Mouse (Mus musculus): ENCODE measurements at regions not wholly inside any gene's neighbourhood (a gene's known extent, or its start where the extent isn't known, plus 50 kb on each side); places are given as distances from the start of the nearest gene placed in this dataset.
"Not testable (repeated sequence)": the region's sequence is repeated elsewhere in the genome, so short reads cannot be mapped to it uniquely, and the experiment has no call there.

DNA sequence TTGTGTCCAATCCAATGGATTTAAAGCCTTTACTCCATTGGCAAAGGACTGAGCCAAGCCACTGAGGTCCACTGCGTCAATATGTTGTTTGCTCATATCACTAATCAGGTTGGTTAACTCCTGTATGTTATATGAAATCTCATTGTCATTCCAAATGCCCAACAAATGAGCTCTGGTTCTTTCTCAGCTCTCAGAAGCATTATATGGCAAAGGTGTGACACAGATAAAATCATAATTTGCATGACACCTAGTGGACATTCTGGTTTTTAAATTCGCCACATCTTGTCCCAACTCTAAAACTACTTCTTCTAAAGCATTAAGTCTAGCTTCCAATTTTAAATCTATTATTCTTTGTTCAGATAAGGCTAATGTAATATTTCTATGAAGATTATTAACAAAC lies 1035.1 kb upstream of the Sel1l start:
- CTCF ChIA-PET, result not testable (repeated sequence)

- CTCF ChIA-PET, result not testable (repeated sequence)
These were observed 1034.1 kb upstream of the Sel1l start for GRCm38 (mm10) chr12:92883091-92883490.

- CTCF ChIA-PET, result not testable (repeated sequence)
These were observed 1033.6 kb upstream of the Sel1l start for GRCm38 (mm10) chr12:92882540-92882939.

GRCm38 (mm10) chr12:92873602-92874001 lies 1024.6 kb upstream of the Sel1l start:
- CTCF ChIA-PET, result interaction anchor here (0.7 kb wide), 1 partner anchor 566 kb away, joined by 8 read pairs; no protein-coding TSS in a partner anchor

- CTCF ChIA-PET, result interaction anchor here (0.7 kb wide), 1 partner anchor 290 kb away, joined by 4 read pairs; no protein-coding TSS in a partner anchor
These were observed 1020.4 kb upstream of the Sel1l start for GRCm38 (mm10) chr12:92869336-92869735.

- CTCF ChIA-PET, result no interaction called here
These were observed 974.3 kb upstream of the Sel1l start for GRCm38 (mm10) chr12:92823090-92823786.

DNA sequence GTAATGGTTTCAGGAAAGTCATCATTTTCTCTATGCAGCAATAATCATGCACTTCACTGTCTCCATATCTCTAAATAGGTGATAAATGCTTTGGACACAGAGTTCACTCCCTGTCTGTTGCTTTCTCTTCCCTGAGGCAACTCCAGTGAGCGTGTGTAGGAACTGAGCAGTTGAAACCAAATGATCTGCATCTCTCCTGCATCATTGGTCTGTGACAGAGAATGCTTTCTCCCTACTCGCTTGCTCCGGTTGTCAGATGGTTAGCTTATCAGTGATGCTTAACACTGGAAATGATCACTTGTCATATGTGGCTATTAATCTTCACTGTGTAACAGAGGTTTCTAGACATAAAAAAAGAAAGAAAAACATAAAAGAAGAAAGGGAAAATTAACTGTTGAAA lies 969.7 kb upstream of the Sel1l start:
- CTCF ChIA-PET, result no interaction called here

GRCm38 (mm10) chr12:92801121-92801520 lies 952.2 kb upstream of the Sel1l start:
- CTCF ChIA-PET, result no interaction called here

DNA sequence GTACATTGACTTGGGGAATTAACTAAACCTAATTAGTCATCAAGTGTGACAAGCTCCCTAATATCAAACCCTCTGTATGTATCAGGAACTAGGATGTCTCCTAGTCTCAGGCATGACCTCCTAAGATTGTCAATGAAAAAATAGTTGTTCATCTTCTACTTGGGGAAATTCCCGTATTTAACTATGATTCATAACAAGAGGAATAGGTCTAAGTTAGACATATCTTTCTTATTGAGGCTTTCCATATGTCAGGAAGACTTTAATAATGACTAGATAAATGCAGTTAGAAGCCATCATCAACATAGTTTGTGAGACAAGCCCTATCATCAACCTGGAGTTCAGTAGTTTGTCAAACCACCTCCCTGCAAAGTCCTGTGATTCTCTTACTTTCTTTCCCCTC lies 934.4 kb upstream of the Sel1l start:
- CTCF ChIA-PET, result no interaction called here

DNA sequence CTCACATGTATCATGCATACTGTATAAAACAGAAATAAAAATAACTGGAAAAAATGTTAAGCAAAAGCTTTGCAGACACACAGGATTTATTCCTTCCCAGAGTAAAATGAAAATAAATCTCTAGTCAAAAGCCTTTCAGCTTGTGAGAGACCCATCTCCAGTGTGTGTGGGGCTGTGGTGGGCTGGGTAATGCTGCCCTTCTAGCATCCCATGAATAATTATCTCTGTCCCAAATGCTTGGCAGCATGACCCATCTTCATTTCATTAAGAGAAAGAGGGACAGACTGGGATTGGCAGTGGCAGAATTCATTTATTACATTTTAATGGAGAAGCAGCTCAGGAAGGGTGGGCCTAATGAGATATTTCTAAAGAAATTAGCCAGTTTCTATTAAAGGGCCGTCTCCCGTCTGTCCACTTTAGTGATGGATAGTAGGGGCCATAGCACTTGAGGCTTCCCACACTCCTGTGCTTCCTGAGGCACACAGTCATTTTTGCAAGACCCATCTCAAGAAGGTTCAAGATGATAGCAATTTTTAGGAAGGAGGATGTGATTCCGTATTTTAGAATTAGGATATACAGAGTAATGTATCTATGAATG lies 930.8 kb upstream of the Sel1l start:
- CTCF ChIA-PET, result no interaction called here

DNA sequence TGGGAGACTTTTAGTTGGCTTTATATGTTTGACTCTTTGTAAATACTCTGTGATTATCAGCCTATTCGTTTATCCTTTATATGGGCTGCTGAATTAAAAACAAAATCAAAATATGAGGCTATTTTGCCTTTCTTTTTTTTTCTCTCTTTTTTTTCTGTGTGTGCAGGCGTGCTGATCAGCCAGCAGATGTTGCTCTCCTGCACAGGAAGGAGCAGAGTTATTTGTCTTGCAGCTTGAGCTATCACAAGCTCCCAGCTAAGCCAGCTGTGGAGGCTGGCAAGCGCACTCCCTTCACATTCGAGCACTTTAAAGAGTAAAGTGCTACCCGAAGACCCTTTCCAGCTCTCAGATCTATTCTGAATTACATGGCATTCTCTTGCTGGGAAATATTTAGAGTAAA lies 926.7 kb upstream of the Sel1l start:
- CTCF ChIA-PET, result interaction anchor here (0.6 kb wide), 1 partner anchor 18 kb away, joined by 3 read pairs; no protein-coding TSS in a partner anchor

DNA sequence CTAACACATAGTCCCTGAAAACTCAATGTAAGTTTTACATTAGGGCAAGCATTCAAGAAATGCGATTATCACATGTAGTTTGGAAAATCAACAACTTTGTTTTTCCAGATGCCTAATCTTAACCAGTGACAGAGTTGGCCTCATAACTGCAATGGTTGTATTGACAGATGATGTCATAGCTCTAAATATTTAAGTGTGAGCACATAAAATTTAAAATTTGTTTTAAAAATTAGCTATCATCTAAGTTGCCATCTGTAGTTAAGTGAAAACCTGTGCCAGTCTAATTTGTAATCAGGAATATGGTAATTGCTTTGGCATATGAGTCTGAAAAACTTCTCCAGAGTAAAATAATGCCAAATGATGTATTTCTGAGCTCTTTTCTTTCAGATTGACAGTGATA lies 899.6 kb upstream of the Sel1l start:
- CTCF ChIA-PET, result interaction anchor here (0.7 kb wide), 1 partner anchor 21 kb away, joined by 3 read pairs; no protein-coding TSS in a partner anchor

DNA sequence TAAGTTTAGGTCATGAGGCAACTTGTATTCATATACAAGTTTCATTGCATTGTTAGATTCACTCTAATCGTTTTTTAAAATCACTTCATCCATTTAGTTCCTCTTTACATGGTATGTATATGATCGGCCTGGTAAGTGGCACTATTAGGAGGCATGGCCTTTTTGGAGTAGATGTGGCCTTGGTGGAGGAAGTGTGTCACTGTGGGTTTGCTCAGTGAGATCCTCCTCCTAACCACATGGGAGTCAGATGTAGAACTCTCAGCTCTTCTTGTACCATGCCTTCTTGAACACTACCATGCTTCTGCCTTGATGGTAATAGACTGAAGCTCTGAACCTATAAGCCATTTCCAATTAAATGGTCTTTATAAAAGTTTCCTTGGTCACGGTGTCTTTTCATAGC lies 891.9 kb upstream of the Sel1l start:
- CTCF ChIA-PET, result no interaction called here

DNA sequence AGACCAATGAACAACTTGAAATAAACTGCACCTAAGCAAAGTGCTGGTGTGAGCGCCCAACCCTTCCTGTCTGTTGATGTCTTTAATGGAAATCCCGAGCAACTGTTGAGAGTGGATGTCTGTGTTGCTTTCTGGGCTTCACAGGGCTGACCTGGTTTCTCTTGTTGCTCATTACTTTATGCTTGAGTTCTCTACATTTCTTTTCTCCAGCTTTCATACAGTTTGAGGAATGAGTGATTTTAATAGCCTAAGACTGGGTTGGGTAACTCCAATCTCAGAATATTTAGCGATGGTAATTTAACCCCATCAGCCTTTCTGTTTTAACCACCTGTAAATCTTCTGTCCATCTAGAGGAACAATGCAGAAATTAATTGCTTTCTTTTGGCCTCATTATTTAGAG lies 890.2 kb upstream of the Sel1l start:
- CTCF ChIA-PET, result no interaction called here

DNA sequence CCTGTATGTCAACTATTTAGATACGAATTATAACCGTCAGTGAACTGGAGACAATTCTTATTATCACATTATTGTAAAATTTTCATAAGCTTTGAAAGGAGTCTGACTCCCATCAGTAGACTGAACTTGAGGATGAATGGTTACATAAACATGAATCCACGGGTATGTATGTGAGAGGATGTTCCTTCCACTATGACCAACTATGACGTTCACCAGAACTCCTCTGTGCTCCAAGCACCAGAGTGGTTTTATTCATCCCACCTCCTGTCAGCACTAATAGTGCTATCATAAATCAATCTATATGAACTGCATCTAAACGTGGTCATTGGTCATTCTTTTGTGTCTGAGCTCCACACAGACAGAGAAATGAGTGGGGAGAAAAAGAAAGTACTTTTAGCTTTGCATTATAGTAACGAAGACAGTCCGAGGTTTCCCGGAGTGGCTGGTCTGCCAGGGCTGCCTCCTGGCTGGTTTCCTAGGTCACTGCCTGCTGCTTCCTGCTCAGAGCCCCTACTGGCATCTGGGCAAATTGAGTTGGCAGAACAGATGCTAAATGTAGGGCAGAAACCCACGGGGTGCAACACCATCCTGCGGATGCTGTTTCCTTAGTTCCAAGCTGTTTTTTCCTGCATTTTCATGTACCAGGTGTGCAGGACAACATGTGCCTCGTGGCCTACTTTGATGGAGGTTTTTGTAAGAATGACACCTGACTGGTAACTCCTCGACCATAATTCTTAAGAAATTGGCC lies 888.8 kb upstream of the Sel1l start:
- CTCF ChIA-PET, result interaction anchor here (0.7 kb wide), 1 partner anchor 31 kb away, joined by 6 read pairs; no protein-coding TSS in a partner anchor

DNA sequence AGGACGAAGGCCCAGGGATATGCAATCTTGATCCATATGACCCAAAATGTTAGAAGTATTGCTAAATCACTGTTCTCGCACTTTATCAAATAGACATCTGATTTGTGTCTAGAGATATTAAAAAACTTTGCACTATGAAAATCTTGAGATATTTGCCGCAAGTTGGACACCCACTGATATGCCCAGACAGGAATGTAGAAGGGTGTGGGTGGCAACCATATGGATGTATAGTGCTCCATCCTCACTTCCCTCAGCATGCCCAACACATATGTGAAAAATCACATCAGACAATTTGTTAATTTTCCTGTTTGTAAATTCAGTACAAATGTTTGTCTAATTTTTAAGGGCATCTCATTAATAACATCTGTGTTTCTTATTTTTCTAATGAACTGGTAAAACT lies 874.1 kb upstream of the Sel1l start:
- CTCF ChIA-PET, result no interaction called here

DNA sequence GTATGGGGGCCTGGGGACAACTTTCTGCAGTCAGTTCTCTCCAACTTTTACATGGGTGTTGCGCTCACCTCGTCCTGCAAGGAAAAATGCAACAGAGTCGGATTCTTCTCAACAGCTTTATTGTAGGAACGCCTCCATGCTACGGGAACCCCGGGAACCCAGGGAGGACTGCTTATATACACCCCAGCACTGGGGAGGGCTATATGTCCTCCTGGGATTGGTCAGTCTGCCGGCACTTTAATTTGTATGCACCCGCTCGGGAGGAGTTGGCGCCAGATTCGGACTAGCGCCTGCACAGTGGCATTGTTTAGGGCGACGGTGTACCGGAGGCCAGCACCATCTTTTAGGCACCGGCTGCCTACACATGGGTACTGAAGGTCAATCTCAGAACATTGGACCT lies 864.5 kb upstream of the Sel1l start:
- CTCF ChIA-PET, result no interaction called here

DNA sequence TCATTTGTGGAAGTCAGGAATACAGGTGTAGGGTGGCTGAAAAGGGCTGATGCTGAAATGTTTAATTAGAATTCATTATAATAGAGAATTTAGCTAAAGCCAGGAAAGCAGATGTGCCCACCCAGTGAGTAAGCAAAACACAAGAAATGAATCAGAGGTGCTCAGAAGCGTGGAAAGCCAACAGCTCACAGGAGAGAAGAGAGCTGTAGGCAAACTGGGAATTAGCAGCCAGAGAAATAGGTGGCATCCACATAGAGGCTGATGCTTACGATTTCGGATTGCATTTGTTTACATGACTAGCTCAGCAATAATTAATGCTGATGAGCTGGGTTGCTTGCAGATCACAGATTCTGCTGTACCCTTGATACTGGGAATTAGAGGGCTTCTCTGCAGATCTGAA lies 859.5 kb upstream of the Sel1l start:
- CTCF ChIA-PET, result no interaction called here

GRCm38 (mm10) chr12:92703731-92704130 lies 854.8 kb upstream of the Sel1l start:
- CTCF ChIA-PET, result no interaction called here

DNA sequence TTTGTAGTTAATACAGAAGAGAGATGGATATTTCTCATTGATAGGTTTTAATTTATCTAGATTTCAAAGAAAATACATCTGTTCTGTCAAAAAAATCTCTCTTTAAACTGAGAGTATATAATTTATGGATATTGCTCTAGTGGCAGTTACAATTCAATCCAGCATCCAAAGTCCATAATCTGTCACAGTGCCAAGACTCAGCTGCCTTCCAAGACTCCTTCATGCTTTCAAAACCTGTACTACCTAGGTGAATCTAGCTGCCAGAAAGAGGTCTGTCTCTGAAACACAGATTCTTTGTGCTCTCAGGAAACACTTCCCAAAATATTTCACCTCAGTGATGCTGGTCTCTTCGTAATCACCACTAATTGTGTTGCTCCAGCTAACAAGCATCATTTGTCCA lies 844.0 kb upstream of the Sel1l start:
- CTCF ChIA-PET, result no interaction called here

DNA sequence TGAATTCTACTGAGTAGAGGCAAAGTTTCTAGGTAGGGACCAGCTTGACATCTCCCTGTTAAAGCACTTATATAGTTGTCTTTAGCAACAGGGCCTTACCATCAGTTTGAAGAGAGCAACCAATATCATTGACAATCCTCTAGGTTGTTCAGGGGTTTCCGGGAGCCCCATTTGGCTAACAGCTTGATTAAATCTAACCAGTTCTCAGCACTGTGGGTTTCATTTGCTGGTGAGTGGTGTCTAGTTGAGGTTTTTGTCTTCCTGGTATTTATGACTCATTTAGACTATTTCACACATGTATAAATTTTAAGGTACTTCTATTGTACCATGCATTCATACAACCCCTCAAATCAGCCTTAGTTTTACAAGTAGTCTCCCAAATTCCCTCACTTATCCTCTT lies 823.4 kb upstream of the Sel1l start:
- CTCF ChIA-PET, result no interaction called here

DNA sequence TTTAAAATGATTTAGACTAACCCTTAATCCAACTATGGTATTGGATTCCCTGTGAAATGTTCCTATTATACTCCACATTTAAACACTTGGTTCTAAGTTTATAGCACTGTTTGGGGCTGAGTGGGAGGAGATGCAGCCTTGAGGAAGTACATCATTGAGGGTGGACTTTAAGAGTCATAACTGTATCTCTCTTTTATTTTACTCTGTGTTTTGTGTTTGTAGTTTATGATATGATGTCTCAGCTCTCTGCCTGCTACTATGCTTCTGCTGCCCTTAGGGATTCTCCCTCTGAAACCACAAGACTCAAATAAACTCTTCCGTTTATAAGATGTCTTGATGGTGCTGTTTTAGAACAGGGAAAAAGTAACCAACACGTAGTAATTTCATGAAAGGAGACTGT lies 797.7 kb upstream of the Sel1l start:
- CTCF ChIA-PET, result no interaction called here

GRCm38 (mm10) chr12:92645006-92645624 lies 796.2 kb upstream of the Sel1l start:
- CTCF ChIA-PET, result no interaction called here

Measured in spleen, embryonic (tissue).